Mouse (Mus musculus) megakaryocyte, embryonic 14.5 days (primary cell): ENCODE measurements around the gene Rtn3. TPM values are rescaled to one million over a fixed set of nuclear protein-coding genes. Genes with fewer than 3 reads are reported as not detected.
"Not testable (repeated sequence)": the region's sequence is repeated elsewhere in the genome, so short reads cannot be mapped to it uniquely, and the experiment has no call there.

Experiments
- H3K27me3 ChIP-seq: replicated peaks from 2 replicates; pipeline ENCODE3; 2012; ENCODE audit warnings: inconsistent platforms
- H3K36me3 ChIP-seq: replicated peaks from 2 replicates; pipeline ENCODE3; 2012; ENCODE audit warnings: low read length, inconsistent platforms, mixed read lengths
- H3K4me1 ChIP-seq: 2 replicates; pipeline ENCODE4 v1.6.1; 2012; ENCODE audit warnings: inconsistent platforms
- H3K4me3 ChIP-seq: replicated peaks from 2 replicates; pipeline ENCODE3; 2012; ENCODE audit warnings: moderate library complexity, mild to moderate bottlenecking, inconsistent platforms
- H3K9me3 ChIP-seq: 2 replicates; pipeline ENCODE4 v1.6.1; 2012; ENCODE audit warnings: inconsistent platforms
- FLI1 ChIP-seq: IDR thresholded peaks from 2 replicates; pipeline ENCODE4 v1.6.1; 2012; ENCODE audit warnings: low read length, inconsistent platforms, mixed read lengths
- GATA1 ChIP-seq: IDR thresholded peaks from 3 replicates; pipeline ENCODE4 v1.6.1; 2012; ENCODE audit warnings: mixed read lengths, low read length, inconsistent platforms, borderline replicate concordance
- polyA plus RNA-seq: library from polyadenylated mRNA; stranded (reverse); fragments of >175 nt; gene quantifications from 2 replicates; pipeline ENCODE4 v1.2.3, GENCODE M21; 2012; ENCODE audit warnings: low replicate concordance; ENCODE audit not compliant: insufficient read depth

Gene Rtn3
- polyA plus RNA-seq, 1 experiment = 59.9 TPM

DNA sequence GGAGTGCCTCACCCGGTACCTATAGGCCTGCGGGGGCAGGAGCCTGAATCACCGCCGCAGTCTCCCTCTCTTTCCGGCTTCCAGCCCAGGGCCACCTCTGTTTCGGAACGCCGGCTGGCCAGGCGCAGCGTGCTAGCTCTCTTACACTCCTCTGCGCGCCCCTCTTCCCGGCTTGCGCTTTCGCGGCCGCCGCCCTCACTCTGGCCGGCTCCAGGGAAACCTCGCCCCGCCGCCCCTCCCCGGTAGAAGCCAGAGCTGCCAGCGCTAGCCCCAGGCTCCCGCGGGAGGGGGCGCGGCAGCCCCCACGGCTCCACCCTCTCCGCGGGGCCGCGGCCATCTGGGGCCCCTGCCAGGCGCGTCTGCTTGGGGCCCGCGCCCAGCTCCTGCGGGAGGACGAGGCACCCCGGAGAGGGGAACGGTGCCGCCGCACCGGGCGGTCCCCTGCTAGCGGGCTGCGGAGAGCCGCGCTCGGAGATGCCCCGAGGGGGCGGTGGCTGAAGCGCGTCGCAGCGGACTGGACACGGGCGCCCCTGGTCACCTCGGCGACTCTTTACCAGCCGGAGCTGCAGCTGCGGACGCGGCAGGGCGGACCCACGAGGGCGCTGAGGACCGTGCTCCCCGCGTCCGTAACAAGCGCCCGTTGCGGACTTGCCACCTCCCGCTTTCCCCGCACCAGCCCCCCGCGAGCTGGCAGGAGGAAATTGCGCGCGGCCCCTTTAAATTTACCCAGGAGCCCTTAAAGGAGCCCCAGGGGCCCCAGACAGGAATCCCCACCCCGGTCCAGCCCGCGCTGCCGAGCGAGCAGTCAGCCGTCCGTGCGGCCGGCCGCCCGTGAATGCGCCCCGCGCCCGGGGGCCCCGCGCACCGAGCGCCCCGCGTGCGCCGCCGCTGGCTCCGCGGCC lies 66.0 kb downstream of the Rtn3 start, which contains the start of gene 2700081O15Rik:
Gene 2700081O15Rik, plus strand, starts transcription at position 792 of the 902 bp plus-strand sequence.
- TF ChIP-seq GATA1 = no peak
- Histone ChIP-seq H3K27me3 (peaks cover 46% of the 10 kb centered on the region), H3K9me3 (peaks cover 19% of the 10 kb centered on the region), H3K4me1 (peaks cover 44% of the 10 kb centered on the region), H3K4me3 (peak within 1 kb of the TSS; percentile 93), H3K36me3 (peaks cover 8% of the 10 kb centered on the region)

DNA sequence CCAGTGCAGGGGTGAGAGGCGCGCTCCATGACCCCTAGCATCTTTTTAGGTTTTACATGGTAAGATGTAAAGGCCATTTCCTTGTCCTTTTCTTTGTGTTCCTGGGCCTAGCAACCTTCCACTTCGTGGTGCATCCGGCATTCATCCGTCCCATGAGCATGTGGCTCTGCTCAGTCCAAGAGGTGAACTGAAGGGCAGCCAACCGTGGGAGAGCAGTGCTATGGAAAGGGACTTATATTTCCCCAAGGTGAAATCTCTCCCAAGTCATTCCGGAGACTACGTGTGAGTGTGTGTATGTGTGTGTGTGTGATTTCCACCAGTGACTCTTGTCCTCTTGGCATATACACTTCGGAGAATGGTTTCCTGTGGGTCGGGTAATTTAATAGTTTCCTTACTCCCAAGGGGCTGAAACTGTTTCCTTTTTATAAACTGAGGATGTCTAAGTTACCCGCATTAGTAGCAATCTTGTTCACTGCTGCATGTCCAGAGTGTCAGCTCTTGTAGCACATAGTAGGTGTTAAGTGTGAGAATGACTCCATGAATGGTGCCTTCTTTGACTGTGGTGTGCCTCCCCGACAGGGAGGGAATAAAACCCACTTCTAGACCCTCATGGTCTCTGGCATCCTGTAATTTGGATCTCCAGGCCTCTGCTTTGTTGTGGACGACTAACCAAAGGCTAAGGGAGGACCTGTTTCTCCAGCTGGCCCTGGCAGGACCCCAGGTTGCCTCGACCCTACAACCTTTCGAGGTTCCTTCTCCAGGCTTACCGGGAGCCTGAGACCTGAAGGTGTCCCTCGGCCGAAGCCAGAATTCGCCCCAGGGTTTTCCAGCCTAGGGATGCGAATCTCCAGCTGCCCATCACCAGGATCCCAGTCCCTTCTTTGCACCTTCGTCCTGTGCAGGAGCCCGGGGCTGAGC lies 66.9 kb downstream of the Rtn3 start:
- peak overlapping the region; percentile 93 for H3K4me3 ChIP-seq
- peaks cover 53% of the 10 kb centered on the region for H3K27me3 ChIP-seq
- no peaks in the 10 kb centered on the region for H3K36me3 ChIP-seq
- peaks cover 44% of the 10 kb centered on the region for H3K4me1 ChIP-seq
- TF ChIP-seq GATA1 (no peak), FLI1 (no peak)
- H3K9me3 ChIP-seq = peaks cover 19% of the 10 kb centered on the region

DNA sequence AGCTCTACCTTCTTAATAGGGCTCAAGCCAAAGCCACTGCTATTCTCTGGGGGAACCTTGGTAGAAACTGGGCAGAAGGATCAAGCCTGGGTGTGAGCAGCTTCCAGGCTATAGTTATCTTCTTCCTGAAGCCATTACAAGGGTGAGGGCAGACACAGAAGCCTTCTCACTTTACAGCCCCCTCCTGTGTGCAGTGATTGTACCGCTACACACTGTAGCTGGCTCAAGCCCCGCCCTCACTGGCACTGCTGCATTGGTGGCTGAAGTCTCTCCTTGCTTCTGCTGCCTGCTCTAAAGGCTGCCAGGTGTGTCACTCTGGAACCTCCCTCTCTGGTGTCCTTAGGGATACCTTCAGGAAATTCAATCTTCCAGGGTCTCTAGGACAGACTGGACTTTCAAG lies 70.7 kb downstream of the Rtn3 start:
- TF ChIP-seq FLI1 (no peak), GATA1 (no peak)

DNA sequence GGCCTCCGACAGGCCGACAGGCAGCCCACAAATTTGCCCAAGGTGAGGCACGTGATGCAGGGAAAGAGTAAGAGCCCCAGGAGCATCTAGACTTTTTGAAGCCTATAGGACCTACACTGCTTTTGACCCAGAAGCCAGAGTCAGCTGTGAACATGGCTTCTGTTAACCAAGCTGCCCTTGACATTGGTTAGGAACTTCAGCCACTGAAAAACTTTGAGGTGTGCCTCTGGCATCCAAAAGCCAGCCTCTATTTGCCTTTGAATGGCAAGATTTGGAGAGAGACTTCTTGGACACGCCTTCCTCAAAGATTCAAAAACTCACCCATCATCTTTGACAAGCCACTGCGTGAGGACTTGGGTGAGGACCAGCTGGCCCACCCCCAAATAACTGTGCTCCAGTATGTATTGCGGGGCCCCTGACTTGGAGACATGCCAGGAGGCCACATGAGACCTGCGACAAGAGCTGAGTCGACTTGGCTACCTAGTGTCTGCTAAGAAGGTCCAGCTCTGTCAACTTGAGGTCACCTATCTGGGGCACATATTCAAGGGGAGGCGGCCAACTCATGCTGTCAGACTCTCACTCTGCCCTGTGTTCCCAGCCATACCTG lies 78.4 kb downstream of the Rtn3 start:
- TF ChIP-seq FLI1 = no peak
- no peak for TF ChIP-seq GATA1
- H3K4me1 ChIP-seq = peaks cover 6% of the 10 kb centered on the region
- no peak overlapping the region for H3K4me3 ChIP-seq

More for the DNA sequence above, 70.7 kb downstream of the Rtn3 start:
- Histone ChIP-seq H3K36me3 (no peaks in the 10 kb centered on the region), H3K4me3 (no peak overlapping the region), H3K4me1 (peaks cover 14% of the 10 kb centered on the region), H3K9me3 (peaks cover 23% of the 10 kb centered on the region), H3K27me3 (peaks cover 57% of the 10 kb centered on the region)

DNA sequence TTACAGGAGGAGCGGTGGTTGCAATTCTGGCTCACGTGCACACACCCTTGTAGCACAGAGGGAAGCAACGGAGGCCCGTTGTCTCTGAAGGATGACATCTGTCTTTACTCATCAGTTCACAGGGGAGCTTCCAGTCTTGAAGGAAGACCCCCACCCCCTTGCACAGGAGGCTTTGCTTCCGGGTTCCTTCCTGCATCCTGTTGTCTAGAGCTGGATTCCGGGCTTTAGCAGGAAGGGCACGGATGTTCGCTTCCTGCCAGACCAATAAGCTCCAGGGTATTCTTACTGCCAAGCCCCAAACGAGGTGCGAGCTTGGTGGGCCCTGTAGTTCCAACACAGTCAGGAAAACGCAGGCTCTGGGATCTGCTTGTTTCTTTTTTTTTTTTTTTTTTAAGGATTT lies 82.4 kb downstream of the Rtn3 start:
- H3K36me3 ChIP-seq = no peaks in the 10 kb centered on the region
- peaks cover 6% of the 10 kb centered on the region for H3K4me1 ChIP-seq
- no peak overlapping the region for H3K4me3 ChIP-seq
- H3K9me3 ChIP-seq = peaks cover 15% of the 10 kb centered on the region
- TF ChIP-seq GATA1 (no peak), FLI1 (no peak)
- peaks cover 45% of the 10 kb centered on the region for H3K27me3 ChIP-seq

More for the DNA sequence above, 78.4 kb downstream of the Rtn3 start:
- Histone ChIP-seq H3K27me3 (peaks cover 49% of the 10 kb centered on the region), H3K9me3 (peaks cover 11% of the 10 kb centered on the region; the same call in 1 of the 2 replicates), H3K36me3 (no peaks in the 10 kb centered on the region)

DNA sequence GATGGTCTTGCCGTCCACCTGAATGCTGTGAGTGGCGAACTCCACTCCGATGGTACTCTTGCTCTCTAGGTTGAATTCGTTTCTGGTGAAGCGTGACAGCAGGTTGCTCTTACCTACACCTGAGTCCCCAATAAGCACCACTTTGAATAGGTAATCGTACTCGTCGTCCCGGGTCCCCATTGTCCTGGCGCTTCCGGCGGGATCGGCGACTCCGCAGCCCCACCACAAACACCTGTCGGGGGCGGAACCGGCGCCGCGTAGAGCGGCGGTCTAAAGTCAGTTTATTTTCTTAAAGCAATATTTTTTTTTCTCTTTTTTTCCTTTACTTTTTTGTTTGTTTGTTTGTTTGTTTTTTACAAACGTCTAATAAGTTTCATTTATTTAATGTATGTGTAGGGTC lies 84.2 kb downstream of the Rtn3 start:
- H3K27me3 ChIP-seq = peaks cover 31% of the 10 kb centered on the region
- not testable (repeated sequence) for H3K4me3 ChIP-seq, H3K36me3 ChIP-seq, H3K4me1 ChIP-seq
- H3K9me3 ChIP-seq = peaks cover 31% of the 10 kb centered on the region

DNA sequence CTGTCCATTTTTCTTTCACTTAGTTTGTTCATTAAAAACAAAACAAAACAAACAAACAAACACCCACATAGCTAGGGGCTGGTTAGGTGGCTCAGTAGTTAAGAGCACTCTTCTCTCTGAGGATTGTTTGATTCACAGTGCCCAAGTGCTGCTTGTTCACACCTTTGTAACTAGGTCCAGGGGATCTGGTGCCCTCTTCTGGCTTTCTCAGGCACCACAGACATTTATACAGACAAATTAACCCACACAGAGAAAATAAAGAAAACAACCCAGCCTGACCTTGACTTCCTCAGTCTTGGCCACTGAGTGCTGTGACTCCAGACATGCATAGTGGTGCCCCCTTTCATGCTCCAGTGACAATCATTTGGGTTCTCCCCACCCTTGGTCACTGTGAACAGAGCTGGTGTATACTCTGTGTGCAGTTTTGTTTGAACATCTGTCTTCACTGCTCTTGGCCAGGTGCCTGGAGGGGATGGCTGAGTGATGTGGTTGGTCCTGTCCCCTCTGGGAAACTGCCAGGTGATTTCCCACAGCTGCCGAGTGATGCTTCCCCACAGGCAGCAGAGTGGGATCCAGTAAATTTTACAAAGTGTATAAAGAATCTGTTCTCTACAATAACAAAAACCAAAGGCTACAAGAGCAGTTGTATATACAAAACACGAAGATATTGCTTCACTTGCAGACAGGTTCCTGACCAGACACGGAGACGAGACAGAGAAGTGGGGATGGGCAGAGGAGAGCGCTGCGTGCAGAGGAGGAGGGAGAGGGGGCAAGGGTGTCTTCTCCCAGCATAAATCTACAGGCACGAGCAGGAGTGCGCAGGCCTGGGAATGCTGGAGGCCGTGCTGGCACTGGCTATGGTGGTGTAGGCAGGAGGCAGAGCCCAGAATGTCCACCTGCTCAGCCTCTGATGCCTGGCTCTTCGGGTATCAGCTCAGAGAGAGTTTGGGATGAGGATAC lies 85.9 kb downstream of the Rtn3 start:
- H3K4me1 ChIP-seq, H3K36me3 ChIP-seq, H3K4me3 ChIP-seq: not testable (repeated sequence)
- peaks cover 44% of the 10 kb centered on the region for H3K9me3 ChIP-seq
- H3K27me3 ChIP-seq = peaks cover 27% of the 10 kb centered on the region

DNA sequence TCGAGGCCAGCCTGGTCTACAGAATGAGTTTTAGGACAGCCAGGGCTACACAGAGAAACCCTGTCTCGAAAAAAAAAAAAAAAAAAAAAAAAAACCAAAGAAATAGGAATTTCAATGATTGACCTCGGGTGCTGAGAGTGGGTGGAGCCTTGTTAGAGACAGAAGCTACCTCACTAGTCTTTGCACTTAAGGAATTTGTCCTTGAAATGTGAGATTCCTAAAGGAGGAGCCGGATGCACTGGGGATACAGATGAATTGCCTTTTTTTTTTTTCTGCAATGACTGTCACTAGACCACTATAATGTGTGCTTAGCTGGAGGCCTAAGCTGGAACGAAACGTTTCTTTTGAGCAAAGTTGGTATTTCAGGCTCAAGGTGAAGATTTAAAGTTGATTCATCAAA lies 94.6 kb downstream of the Rtn3 start:
- peaks cover 12% of the 10 kb centered on the region for H3K4me1 ChIP-seq
- TF ChIP-seq FLI1 = no peak
- no peak for TF ChIP-seq GATA1
- peaks cover 13% of the 10 kb centered on the region for H3K36me3 ChIP-seq
- no peak overlapping the region for H3K4me3 ChIP-seq
- peaks cover 8% of the 10 kb centered on the region for H3K27me3 ChIP-seq
- peaks cover 47% of the 10 kb centered on the region for H3K9me3 ChIP-seq

DNA sequence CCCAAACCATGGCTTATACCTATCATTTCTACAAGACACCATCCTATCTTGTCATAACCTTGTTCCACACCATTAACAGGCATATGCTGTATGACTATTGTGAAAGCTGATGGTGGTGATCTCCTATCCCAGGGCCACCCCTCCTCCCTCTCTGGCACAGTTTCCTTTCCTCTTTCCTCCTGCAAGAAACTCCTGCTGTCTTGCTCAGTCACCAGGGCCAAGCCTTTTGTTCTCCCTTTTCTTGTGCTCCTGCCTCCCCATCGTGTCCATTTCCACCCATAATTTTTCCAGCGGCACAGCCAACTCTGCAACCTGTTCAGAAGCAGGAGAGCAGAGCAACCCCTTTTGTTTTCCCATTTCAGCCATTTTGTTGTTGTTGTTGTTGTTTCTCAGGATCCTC lies 97.0 kb downstream of the Rtn3 start:
- H3K4me3 ChIP-seq = no peak overlapping the region
- peaks cover under 1% of the 10 kb centered on the region for H3K27me3 ChIP-seq
- H3K36me3 ChIP-seq = peaks cover 13% of the 10 kb centered on the region
- peaks cover 29% of the 10 kb centered on the region for H3K9me3 ChIP-seq
- H3K4me1 ChIP-seq = peaks cover 30% of the 10 kb centered on the region
- no peak for TF ChIP-seq GATA1
- TF ChIP-seq FLI1 = no peak
